Mouse (Mus musculus): Measurements from ENCODE around the gene 2310011J03Rik. TPM values are rescaled to one million over a fixed set of nuclear protein-coding genes. Genes with fewer than 3 reads are reported as not detected.

Gene 2310011J03Rik
- polyA plus RNA-seq (2012; rRNA removed): 25.8 and 26.3 TPM in 2 replicates

GRCm38 (mm10) chr10:80320340-80320760 is at the start of gene 2310011J03Rik:
Gene 2310011J03Rik, minus strand, starts transcription at chr10:80320537.

GRCm38 (mm10) chr10:80356001-80356682 is 35.8 kb upstream of the 2310011J03Rik start, which contains the start of gene Plk5:
Gene Plk5, plus strand, starts transcription at chr10:80356459.

GRCm38 (mm10) chr10:80348244-80348781 is 28.0 kb upstream of the 2310011J03Rik start, which contains the start of gene Adamtsl5:
Gene Adamtsl5, minus strand, starts transcription at chr10:80348412.

DNA sequence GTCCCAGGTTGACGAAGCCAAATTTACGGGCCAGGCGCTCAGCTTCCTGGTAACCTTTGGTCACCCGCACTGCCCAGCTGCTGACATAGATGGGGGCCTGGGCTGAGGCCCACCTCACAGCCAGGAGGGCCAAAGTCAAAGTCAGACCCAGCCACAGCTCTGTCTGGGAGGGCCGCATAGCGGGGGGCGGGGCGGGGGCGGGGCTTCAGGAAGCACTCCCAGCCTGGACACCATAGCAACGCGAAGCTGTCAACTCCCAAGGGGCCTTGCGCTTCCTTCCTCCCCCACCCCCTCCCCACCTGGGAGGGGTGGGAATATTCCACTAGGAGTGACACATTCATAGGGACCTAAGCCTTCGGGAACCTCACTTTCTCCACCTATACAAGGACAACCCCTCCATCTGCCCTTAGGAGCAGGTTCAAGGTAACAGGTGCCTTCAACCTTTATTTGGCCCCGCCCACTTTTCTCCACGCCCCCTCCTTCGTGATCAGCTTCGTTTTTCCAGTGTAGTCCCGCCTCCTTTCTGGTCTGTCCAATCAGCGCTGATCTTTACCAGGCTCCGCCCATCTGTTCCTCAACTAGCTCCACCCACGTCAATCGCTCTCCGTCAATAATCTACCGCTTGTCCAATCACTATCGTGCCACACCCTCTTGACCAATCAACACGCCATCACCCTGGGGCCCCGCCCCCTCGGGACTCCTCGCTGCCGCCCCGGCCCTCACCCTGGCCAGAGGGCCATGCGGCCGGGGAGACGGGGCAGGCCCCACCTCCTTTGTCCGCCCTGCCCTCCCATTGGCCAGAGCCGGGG is 9.1 kb upstream of the 2310011J03Rik start, which contains the start of the genes Pcsk4 and Reep6:
Gene Pcsk4, minus strand, starts transcription at position 226 of the 809 bp plus-strand sequence.
Gene Reep6, plus strand, starts transcription at position 681 of the 809 bp plus-strand sequence.

DNA sequence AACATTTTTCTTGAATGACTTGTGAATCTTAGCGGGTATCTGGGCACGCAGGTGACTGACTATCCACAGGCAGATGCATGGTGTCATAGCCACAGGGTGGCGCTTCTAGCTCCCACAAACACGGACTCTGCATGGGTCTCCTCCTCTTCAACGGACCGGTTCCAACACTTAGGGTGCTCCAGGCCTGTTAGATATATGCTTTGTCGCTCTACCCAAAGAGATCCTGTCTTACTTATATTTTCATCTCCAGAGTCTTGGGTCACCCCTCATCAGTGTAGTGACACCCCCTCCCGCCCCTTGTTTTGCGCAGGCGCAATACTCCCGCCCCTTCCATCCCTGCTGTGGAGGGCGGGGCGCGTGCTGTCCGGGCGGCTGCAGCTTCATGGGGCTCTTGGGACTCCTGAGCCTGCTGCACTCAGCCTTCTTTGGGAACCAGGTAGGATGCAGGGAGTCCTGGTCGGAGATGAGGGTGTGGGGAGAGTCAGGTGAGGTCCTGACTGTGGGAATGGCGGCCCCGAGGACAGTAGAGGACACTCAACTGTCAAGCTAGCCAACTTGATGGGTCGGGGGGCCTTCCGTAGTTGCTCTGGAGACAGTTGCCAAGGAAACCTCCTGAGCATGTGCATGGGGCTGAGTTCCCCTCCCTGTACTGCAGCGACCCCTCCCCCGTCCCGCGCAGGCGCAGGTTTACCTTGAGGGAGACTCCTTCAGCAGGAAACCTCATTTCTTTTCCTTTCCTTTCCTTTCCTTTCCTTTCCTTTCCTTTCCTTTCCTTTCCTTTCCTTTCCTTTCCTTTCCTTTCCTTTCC is 24.5 kb downstream of the 2310011J03Rik start, which contains the start of gene Apc2:
Gene Apc2, plus strand, starts transcription at position 360 of the 808 bp plus-strand sequence.

GRCm38 (mm10) chr10:80292251-80293146 is 27.8 kb downstream of the 2310011J03Rik start, which contains the start of gene Rps15:
Gene Rps15, plus strand, starts transcription at chr10:80292453.

Other genes starting within 250 kb of the 2310011J03Rik start
- gene Sbno2, start 215.0 kb downstream of the 2310011J03Rik start, polyA plus RNA-seq (2012; rRNA removed): 23.6 and 27.5 TPM in 2 replicates
- gene Stk11, start 204.7 kb downstream of the 2310011J03Rik start, polyA plus RNA-seq (2012; rRNA removed): 83.3 and 90.0 TPM in 2 replicates
- 451 and 454 TPM in 2 replicates for gene Atp5d, start 181.9 kb downstream of the 2310011J03Rik start, polyA plus RNA-seq (2012; rRNA removed)
- 161 and 178 TPM in 2 replicates for gene Cbarp, start 179.7 kb downstream of the 2310011J03Rik start, polyA plus RNA-seq (2012; rRNA removed)
- gene Midn, start 172.3 kb downstream of the 2310011J03Rik start, polyA plus RNA-seq (2012; rRNA removed): 71.4 and 90.3 TPM in 2 replicates
- 393 and 405 TPM in 2 replicates for gene Cirbp, start 154.6 kb downstream of the 2310011J03Rik start, polyA plus RNA-seq (2012; rRNA removed)
- gene 1600002K03Rik, start 147.6 kb downstream of the 2310011J03Rik start, polyA plus RNA-seq (2012; rRNA removed): 14.0 and 17.9 TPM in 2 replicates
- gene Efna2, start 141.1 kb downstream of the 2310011J03Rik start, polyA plus RNA-seq (2012; rRNA removed): 39.2 and 42.5 TPM in 2 replicates
- gene Mum1, start 94.1 kb downstream of the 2310011J03Rik start, polyA plus RNA-seq (2012; rRNA removed): 51.1 and 52.1 TPM in 2 replicates
- 302 and 305 TPM in 2 replicates for gene Ndufs7, start 71.4 kb downstream of the 2310011J03Rik start, polyA plus RNA-seq (2012; rRNA removed)
- 18.8 and 24.7 TPM in 2 replicates for gene Gamt, start 59.5 kb downstream of the 2310011J03Rik start, polyA plus RNA-seq (2012; rRNA removed)
- gene Dazap1, start 59.1 kb downstream of the 2310011J03Rik start, polyA plus RNA-seq (2012; rRNA removed): 128 and 136 TPM in 2 replicates
- gene Rps15, start 28.1 kb downstream of the 2310011J03Rik start, polyA plus RNA-seq (2012; rRNA removed): 2,373 and 2,399 TPM in 2 replicates
- gene Apc2, start 24.6 kb downstream of the 2310011J03Rik start, polyA plus RNA-seq (2012; rRNA removed): 140 and 172 TPM in 2 replicates
- 10.6 and 10.7 TPM in 2 replicates for gene Pcsk4, start 9.0 kb upstream of the 2310011J03Rik start, polyA plus RNA-seq (2012; rRNA removed)
- 3.1 and 3.2 TPM in 2 replicates for gene Reep6, start 9.4 kb upstream of the 2310011J03Rik start, polyA plus RNA-seq (2012; rRNA removed)
- gene Adamtsl5, start 27.9 kb upstream of the 2310011J03Rik start, polyA plus RNA-seq (2012; rRNA removed): 1.2 and 2.2 TPM in 2 replicates
- gene Plk5, start 35.9 kb upstream of the 2310011J03Rik start, polyA plus RNA-seq (2012; rRNA removed): 14.5 and 15.1 TPM in 2 replicates
- 72.2 and 76.7 TPM in 2 replicates for gene Mex3d, start 67.1 kb upstream of the 2310011J03Rik start, polyA plus RNA-seq (2012; rRNA removed)
- 199 and 209 TPM in 2 replicates for gene Mbd3, start 79.0 kb upstream of the 2310011J03Rik start, polyA plus RNA-seq (2012; rRNA removed)
- gene Uqcr11, start 86.3 kb upstream of the 2310011J03Rik start, polyA plus RNA-seq (2012; rRNA removed): 745 and 942 TPM in 2 replicates
- 60.4 and 61.6 TPM in 2 replicates for gene Tcf3, start 113.1 kb upstream of the 2310011J03Rik start, polyA plus RNA-seq (2012; rRNA removed)
- 1.8 and 1.9 TPM in 2 replicates for gene Onecut3, start 174.3 kb upstream of the 2310011J03Rik start, polyA plus RNA-seq (2012; rRNA removed)
- 0.56 TPM in 2 replicates for gene Atp8b3, start 218.6 kb upstream of the 2310011J03Rik start, polyA plus RNA-seq (2012; rRNA removed)
- 35.8 and 43.3 TPM in 2 replicates for gene Rexo1, start 241.0 kb upstream of the 2310011J03Rik start, polyA plus RNA-seq (2012; rRNA removed)

Measured in central nervous system, embryonic 18 days (tissue).